Mouse (Mus musculus): Measurements from ENCODE around the gene Timp3. TPM values are rescaled to one million over a fixed set of nuclear protein-coding genes. Genes with fewer than 3 reads are reported as not detected.

Gene Timp3
- polyA plus RNA-seq, 1 experiment from 2014 or later = 8.4 TPM

DNA sequence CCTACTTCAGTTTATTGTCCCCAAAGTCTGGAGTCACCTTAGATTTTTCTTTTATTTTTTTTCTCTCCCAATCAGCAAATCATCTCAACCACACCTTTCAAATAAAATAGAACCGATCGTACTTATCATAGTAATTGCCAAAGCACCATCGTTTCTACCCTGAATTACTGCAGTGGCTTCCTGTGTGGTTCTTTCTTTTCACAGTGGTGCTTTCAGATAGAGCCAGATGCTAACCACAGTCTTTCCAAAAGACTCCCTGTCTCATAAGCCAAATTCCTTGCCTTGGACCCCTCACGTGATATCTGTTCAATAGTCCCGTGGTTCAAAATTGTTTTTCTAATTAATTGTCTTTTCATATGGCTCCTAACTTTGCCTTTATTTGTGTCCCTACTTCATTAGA, 22.8 kb upstream of the Timp3 start:
- DNase-seq = no peak
- Histone ChIP-seq H3K4me1 (replicated peaks) (no peaks in the 10 kb centered on the region), H3K27ac (no peak overlapping the region), H3K9ac (no peak overlapping the region), H3K4me2 (no peak overlapping the region), H3K27me3 (no peaks in the 10 kb centered on the region), H3K9me3 (replicated peaks) (no peaks in the 10 kb centered on the region), H3K36me3 (no peaks in the 10 kb centered on the region), H3K4me3 (replicated peaks) (no peak overlapping the region)
- ATAC-seq (ENCODE audit: low read depth) = no peak
- WGBS (ENCODE audit: insufficient replicate concordance) = 19% methylated on average over 5 of the region's 5 CpGs

DNA sequence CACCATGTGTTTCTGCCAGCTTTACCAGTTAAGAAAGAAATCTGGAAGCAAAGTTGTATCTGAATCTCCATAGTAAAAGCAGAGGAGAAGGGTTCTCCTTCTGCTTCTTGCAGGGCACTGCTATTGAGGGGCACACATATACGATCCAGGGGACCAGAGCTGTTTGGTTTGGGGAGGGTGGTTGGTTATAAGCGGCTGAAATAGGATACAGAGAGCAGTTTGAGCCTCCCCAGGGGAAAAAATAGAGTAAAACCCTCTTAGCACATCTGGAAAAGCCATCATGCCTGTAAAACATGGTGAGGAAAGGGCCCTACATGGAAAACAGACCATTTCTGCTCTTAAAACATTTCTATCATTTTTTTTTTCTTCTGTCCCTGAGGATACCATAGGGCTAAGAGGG, 21.7 kb upstream of the Timp3 start:
- no peaks in the 10 kb centered on the region for H3K4me1 ChIP-seq (replicated peaks)
- H3K4me3 ChIP-seq (replicated peaks) = no peak overlapping the region
- H3K27me3 ChIP-seq = no peaks in the 10 kb centered on the region
- ATAC-seq (ENCODE audit: low read depth) = no peak
- WGBS (ENCODE audit: insufficient replicate concordance) = 66% methylated on average over 2 of the region's 2 CpGs
- H3K9me3 ChIP-seq (replicated peaks) = no peaks in the 10 kb centered on the region
- H3K36me3 ChIP-seq = no peaks in the 10 kb centered on the region
- no peak overlapping the region for H3K9ac ChIP-seq
- H3K27ac ChIP-seq = no peak overlapping the region
- no peak overlapping the region for H3K4me2 ChIP-seq
- DNase-seq = no peak

DNA sequence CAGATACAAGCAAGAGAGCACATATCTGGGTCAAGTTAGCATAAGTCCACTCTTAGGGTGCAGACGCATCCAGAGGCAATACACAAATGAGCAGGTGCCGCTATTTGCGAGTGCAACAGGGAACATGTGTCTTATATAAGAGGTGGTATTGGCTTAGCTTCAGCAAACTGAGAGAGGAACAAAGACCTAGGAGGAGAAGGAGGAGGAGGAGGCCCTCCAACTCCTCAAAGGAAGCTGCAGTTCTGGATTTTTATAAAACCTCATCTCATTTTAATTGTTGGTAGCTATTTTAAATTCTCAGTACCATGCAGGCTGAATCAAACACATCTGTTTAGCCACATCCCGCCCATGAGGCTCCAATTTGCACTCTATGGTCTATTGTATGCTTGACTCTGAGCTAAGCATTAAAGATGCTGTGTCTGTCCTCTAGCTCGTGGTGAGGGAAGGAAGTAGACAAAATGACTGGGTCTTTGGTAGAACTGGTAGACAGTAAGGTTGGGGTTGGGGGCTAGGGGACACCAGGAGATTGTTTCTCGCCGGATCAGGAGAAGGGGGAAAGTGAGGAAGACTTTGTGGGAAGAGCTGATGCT, 20.5 kb upstream of the Timp3 start:
- no peaks in the 10 kb centered on the region for H3K27me3 ChIP-seq
- no peak overlapping the region for H3K4me3 ChIP-seq (replicated peaks)
- H3K4me1 ChIP-seq (replicated peaks) = no peaks in the 10 kb centered on the region
- DNase-seq (no peak), ATAC-seq (ENCODE audit: low read depth) (no peak)
- no peaks in the 10 kb centered on the region for H3K9me3 ChIP-seq (replicated peaks)
- no peak overlapping the region for H3K4me2 ChIP-seq
- no peak overlapping the region for H3K9ac ChIP-seq
- no peak overlapping the region for H3K27ac ChIP-seq
- WGBS (ENCODE audit: insufficient replicate concordance) = 62% methylated on average over 7 of the region's 7 CpGs
- H3K36me3 ChIP-seq = no peaks in the 10 kb centered on the region

DNA sequence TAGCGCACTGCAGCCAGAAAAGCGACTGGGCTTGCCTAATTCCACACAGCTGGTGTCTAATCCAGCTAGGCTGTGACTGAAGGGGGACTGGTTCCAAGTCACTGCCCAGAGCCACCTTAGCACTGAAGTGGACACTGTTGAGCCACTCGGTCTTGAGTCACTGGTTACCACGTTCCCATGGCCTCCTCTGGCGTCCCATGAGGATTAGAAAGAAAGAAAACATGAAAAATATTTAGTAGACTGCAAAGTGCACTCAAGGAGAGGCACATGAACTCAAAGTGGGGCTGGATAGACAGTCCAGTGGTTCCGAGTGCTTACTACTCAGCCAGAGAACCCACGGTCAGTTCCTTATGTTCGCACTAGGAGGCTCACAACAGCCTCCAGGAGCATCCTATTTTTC, 18.9 kb upstream of the Timp3 start:
- Histone ChIP-seq H3K4me1 (replicated peaks) (no peaks in the 10 kb centered on the region), H3K9ac (no peak overlapping the region), H3K36me3 (no peaks in the 10 kb centered on the region), H3K4me3 (replicated peaks) (no peak overlapping the region), H3K27me3 (no peaks in the 10 kb centered on the region), H3K27ac (no peak overlapping the region), H3K4me2 (no peak overlapping the region), H3K9me3 (replicated peaks) (no peaks in the 10 kb centered on the region)
- DNase-seq (no peak), ATAC-seq (ENCODE audit: low read depth) (no peak)
- WGBS (ENCODE audit: insufficient replicate concordance) = 74% methylated on average over 8 of the region's 8 CpGs

DNA sequence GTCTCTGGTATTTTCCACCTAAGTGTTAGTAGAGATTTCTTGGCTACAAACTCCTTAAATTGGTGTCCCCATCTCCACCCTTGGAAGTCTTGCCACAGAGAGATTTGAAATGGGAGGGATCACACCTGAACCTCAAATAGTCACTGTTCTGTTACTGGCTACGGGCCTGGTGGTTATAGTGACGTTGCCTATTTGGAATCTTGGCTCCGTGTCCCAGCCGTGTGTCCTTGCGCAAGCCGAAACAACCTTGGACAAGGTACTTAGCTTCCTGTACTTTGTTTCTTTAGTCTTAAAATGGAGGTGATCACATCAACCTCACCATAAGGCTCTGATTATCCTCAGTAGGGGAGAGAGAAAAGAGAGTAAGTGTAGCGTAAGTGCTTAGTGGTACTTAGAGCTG, 13.7 kb upstream of the Timp3 start:
- 79% methylated on average over 7 of the region's 7 CpGs for WGBS (ENCODE audit: insufficient replicate concordance)
- Histone ChIP-seq H3K4me1 (replicated peaks) (no peaks in the 10 kb centered on the region), H3K9me3 (replicated peaks) (no peaks in the 10 kb centered on the region), H3K27me3 (no peaks in the 10 kb centered on the region), H3K27ac (no peak overlapping the region), H3K4me2 (no peak overlapping the region), H3K36me3 (no peaks in the 10 kb centered on the region), H3K9ac (no peak overlapping the region), H3K4me3 (replicated peaks) (no peak overlapping the region)
- no peak for DNase-seq
- no peak for ATAC-seq (ENCODE audit: low read depth)

DNA sequence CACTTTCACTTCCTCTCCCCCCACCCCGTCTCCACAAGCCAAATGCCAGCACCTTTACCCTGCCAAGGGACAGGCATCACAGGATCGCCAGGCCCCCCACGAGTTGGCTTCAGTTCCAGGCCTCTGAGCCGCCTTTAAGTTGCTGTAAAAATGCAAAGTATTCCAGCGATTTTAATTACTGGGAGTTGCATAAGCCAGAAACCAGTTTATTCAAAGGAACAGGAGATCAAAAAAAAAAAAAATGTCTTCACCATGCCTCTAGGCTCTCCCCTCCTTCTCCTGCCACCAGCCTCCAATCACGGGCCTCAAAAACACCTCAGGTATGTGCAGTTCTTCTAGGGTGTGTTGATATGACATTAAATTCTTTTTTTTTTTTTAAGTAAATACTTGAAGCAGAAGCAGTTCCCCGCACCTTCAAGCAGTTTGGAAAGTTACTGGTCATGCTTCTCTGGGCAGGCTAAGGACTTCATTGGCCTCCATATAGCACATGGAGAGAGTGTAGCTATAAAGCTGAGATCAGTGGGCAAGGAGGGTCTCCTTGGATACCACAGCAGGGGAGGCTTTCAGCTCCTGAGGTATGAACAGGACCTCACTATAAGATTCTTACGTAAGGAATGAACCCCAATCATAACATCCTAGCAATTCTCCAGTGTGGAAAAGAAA, 9.9 kb upstream of the Timp3 start:
- Histone ChIP-seq H3K27me3 (peaks cover 8% of the 10 kb centered on the region; the same call in 1 of the 2 replicates), H3K4me1 (replicated peaks) (no peaks in the 10 kb centered on the region), H3K9ac (no peak overlapping the region), H3K27ac (no peak overlapping the region), H3K9me3 (replicated peaks) (no peaks in the 10 kb centered on the region), H3K4me3 (replicated peaks) (no peak overlapping the region), H3K36me3 (no peaks in the 10 kb centered on the region), H3K4me2 (no peak overlapping the region)
- WGBS (ENCODE audit: insufficient replicate concordance) = 59% methylated on average over 8 of the region's 8 CpGs
- ATAC-seq (ENCODE audit: low read depth) (no peak), DNase-seq (no peak)

DNA sequence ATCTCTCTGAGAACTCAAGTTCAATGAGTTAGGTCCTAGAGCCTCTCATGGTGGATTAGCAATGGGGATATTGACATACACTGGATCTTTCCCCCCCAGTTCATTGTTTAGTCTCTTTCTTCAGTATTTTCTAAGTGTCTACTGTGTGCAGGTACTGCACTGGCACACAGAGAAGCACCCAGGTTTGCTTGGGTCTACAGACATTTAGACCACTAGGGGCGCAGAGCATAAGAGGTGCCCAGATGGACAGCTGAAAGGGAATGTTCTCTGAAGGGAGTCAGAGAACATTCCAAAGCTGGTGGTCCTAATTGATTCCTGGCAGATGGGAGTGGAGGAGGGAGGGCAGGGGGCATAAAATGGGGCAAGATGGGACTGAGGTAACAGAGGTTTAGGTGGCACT, 6.3 kb upstream of the Timp3 start:
- 55% methylated on average over 1 of the region's 1 CpGs for WGBS (ENCODE audit: insufficient replicate concordance)
- ATAC-seq (ENCODE audit: low read depth) = no peak
- H3K27me3 ChIP-seq = peaks cover 36% of the 10 kb centered on the region
- H3K4me2 ChIP-seq = no peak overlapping the region
- no peaks in the 10 kb centered on the region for H3K4me1 ChIP-seq (replicated peaks)
- H3K9ac ChIP-seq = no peak overlapping the region
- no peak overlapping the region for H3K4me3 ChIP-seq (replicated peaks)
- DNase-seq = no peak
- H3K36me3 ChIP-seq = no peaks in the 10 kb centered on the region
- H3K27ac ChIP-seq = no peak overlapping the region
- no peaks in the 10 kb centered on the region for H3K9me3 ChIP-seq (replicated peaks)

DNA sequence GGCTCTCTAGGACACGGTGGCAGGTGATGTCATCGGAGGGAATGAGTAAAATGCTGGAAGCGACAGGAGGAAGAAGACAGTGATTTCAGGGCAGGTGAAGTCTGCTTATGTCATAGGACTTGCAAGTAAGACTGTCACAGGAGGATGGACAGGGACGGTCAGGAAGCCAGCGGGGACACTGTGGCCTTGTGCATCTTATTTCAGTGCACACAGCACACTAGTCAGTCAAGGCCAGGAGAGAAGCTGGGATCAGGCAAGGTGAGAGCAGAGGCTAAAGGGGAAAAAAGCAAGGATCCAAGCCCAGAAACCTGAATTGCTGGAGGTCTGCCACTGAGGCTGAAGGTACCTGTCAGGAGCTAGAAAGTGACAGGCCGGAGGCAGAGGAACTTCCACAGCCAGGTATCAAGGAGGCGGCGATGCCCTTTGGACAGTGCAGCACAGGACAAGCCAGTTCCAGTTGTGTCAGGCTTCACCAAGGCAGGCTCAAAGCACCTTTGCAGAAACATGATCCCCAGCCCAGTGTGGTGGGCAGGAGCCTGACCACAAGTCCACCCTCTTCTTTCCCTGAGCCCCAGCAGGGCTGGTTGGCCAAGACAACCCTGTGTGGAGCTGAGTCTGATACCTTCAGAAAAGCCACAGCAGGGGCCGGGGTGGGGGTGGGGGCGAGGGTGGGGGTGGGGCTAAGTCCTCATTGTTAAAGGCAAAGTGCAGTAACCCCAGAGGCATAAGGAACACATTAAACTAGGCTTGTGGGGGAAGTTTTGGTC, 5.4 kb upstream of the Timp3 start:
- Histone ChIP-seq H3K27me3 (peaks cover 45% of the 10 kb centered on the region), H3K27ac (no peak overlapping the region), H3K9me3 (replicated peaks) (no peaks in the 10 kb centered on the region), H3K4me1 (replicated peaks) (no peaks in the 10 kb centered on the region), H3K9ac (no peak overlapping the region), H3K36me3 (no peaks in the 10 kb centered on the region), H3K4me3 (replicated peaks) (no peak overlapping the region), H3K4me2 (no peak overlapping the region)
- no peak for DNase-seq
- 59% methylated on average over 10 of the region's 10 CpGs for WGBS (ENCODE audit: insufficient replicate concordance)
- ATAC-seq (ENCODE audit: low read depth) = no peak

DNA sequence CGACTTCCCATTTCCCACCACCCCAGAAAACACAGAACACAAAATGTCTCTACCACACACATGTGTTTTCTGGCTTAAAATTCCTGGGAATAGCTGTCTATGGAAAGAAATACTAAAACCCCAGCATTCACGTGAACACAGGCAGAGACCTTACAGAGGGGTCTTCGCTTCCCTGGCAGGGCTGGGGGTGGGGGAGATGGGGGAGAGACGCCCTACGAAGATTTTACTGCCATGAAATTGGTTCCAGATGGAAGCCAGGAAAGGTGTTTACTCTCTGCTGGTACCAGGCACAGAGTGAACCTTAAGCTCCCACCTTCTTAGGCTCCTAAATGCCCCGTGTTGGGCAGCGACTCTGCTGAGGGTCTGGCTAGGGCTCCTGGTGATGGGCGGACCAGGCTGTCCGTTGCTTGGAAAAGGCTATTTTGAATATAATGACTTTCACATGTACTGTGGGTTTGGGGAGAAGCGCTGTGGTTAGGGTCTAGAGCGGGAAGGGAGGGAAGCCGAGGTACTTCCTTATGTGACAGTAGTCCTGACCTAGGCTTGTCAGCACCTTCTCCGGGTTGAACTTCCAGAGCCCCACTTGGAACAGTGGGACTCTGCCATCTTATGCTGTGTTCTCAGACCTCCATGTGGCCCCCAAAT, 4.6 kb upstream of the Timp3 start:
- H3K9ac ChIP-seq = no peak overlapping the region
- H3K4me1 ChIP-seq (replicated peaks) = peaks cover 7% of the 10 kb centered on the region
- no peak overlapping the region for H3K4me3 ChIP-seq (replicated peaks)
- ATAC-seq (ENCODE audit: low read depth) (no peak), DNase-seq (no peak)
- H3K4me2 ChIP-seq = peak overlapping the region; percentile 51
- H3K27me3 ChIP-seq = peaks cover 53% of the 10 kb centered on the region
- 12% methylated on average over 13 of the region's 13 CpGs for WGBS (ENCODE audit: insufficient replicate concordance)
- H3K27ac ChIP-seq = no peak overlapping the region
- H3K9me3 ChIP-seq (replicated peaks) = no peaks in the 10 kb centered on the region
- no peaks in the 10 kb centered on the region for H3K36me3 ChIP-seq

DNA sequence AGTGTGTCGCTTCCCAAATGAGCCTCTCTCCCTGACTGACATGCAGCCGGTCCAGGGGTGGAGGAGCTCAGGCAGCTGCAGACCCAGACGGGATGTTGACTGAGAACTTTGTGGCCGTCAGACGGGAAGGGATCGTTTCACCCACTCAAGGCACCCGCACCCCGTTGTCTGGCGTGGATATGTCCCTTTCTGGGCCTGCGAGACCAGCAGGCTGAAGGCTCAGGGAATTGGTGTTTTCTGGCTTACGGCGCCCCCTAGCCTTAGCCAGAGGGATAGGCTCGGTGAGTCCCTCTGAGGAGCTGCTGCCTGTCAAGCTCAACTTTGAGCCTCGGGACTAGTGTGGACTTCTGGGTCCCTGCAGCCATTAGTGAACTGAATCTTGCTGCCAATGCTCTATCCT, 4.1 kb upstream of the Timp3 start:
- peak overlapping the region; percentile 51 for H3K4me2 ChIP-seq
- H3K36me3 ChIP-seq = no peaks in the 10 kb centered on the region
- H3K27ac ChIP-seq = no peak overlapping the region
- 2% methylated on average over 14 of the region's 14 CpGs for WGBS (ENCODE audit: insufficient replicate concordance)
- no peak overlapping the region for H3K4me3 ChIP-seq (replicated peaks)
- DNase-seq (peak; percentile 46), ATAC-seq (ENCODE audit: low read depth) (peak; percentile 49; the same call in 1 of the 2 replicates)
- H3K9ac ChIP-seq = no peak overlapping the region
- H3K27me3 ChIP-seq = peaks cover 58% of the 10 kb centered on the region
- peaks cover 12% of the 10 kb centered on the region for H3K4me1 ChIP-seq (replicated peaks)
- no peaks in the 10 kb centered on the region for H3K9me3 ChIP-seq (replicated peaks)

DNA sequence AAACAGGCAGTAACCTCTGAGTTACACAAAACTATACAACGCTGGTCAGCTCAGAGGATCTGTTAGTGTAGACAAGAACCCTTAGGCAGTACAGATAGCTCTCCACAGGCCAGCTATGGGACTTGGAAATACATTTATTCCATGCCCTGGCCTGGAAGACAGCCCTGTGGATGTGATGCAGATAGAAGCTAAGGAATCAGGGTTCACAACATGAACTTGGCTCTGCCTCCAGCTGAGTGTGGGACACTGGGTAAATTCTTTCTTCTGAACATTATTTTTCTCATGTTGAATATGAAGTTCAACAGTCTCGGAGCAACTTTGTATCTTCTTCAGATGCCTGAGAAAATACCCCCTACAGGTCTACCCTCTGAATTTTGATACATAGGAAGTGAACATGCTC, 2.9 kb upstream of the Timp3 start:
- Histone ChIP-seq H3K4me1 (replicated peaks) (peaks cover 22% of the 10 kb centered on the region), H3K36me3 (no peaks in the 10 kb centered on the region), H3K27me3 (peaks cover 70% of the 10 kb centered on the region), H3K9me3 (replicated peaks) (no peaks in the 10 kb centered on the region), H3K27ac (no peak overlapping the region), H3K4me2 (no peak overlapping the region), H3K9ac (no peak overlapping the region), H3K4me3 (replicated peaks) (no peak overlapping the region)
- 56% methylated on average over 2 of the region's 2 CpGs for WGBS (ENCODE audit: insufficient replicate concordance)
- DNase-seq (no peak), ATAC-seq (ENCODE audit: low read depth) (no peak)

Measured in liver, embryonic 13.5 days (tissue).